Mouse (Mus musculus) left cerebral cortex, adult 8-10 months (tissue): Measurements from ENCODE around the gene Ero1lb. TPM values are rescaled to one million over a fixed set of nuclear protein-coding genes. Genes with fewer than 3 reads are reported as not detected.

ENCODE experiments used
- total RNA-seq, 4 experiments: library from RNA; stranded (reverse); gene quantifications; 2 replicates each; pipeline ENCODE4 v1.2.4; 2022

The Ero1lb gene
- total RNA-seq, 4 experiments from 2014 or later = 11.5 to 12.5 (median 12.2) TPM

Other genes with a start within 250 kb of the Ero1lb start
- 10 to 100 TPM; 23.9 to 30.1 (median 25.2) TPM for gene Actn2, start 225.1 kb upstream of the Ero1lb start, total RNA-seq
- gene Heatr1, start 170.8 kb upstream of the Ero1lb start, total RNA-seq = 10 to 100 TPM; 24.9 to 32.0 (median 25.4) TPM
- 10 to 100 TPM; 38.4 to 44.7 (median 40.0) TPM for gene Lgals8, start 100.9 kb upstream of the Ero1lb start, total RNA-seq
- gene Edaradd, start 45.4 kb upstream of the Ero1lb start, total RNA-seq = under 1 TPM in 3 of 4 experiments, not detected in 1; 0.13 to 0.28 (median 0.14) TPM
- not detected for gene Prl2c3, start 234.2 kb downstream of the Ero1lb start, total RNA-seq